Mouse (Mus musculus) pancreas, adult 10 weeks (tissue): Measurements from ENCODE around the gene Olfr1205. TPM values are rescaled to one million over a fixed set of nuclear protein-coding genes. Genes with fewer than 3 reads are reported as not detected.

Experiments
- polyA plus RNA-seq: library from polyadenylated mRNA; stranded (reverse); fragments of 350-450 nt; fragmentation: Illumina TruSeq; extraction: RNeasy Lipid Tissue Mini Kit (QIAGEN cat#74804); gene quantifications from one replicate; pipeline ENCODE4 v1.2.3, GENCODE M21; 2015; ENCODE audit warnings: low read depth, low replicate concordance; ENCODE audit not compliant: insufficient read depth

Olfr1205 gene
- polyA plus RNA-seq, result not detected

GRCm38 (mm10) chr2:88829437-88829836, at the start of gene Olfr1205:
Olfr1205 (plus strand) TSS chr2:88829737.

GRCm38 (mm10) chr2:88792736-88793135, 36.8 kb upstream of the Olfr1205 start, which contains the start of gene Olfr1201:
Olfr1201 (plus strand) TSS chr2:88793036.

DNA sequence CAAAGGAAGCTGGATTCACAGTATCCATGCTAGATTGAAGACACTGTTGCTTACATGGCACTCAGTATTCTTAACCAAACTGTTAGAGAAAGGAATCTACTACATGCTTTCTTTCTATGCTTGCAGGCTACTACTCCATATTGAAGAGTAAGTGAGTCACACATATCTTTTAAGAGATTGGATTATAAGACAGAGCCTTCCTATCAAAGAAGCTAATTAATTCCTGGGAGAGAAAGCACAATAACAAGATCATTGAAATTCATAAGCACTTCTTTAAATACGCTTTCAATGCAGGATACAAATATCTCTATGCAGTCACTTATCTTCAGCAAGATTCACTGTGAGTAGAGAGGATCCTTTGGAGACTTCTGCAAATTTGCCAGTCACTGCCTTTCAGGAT, 15.3 kb upstream of the Olfr1205 start, which contains the start of gene Olfr1202:
Olfr1202 (plus strand) TSS at position 301 of the 400 bp plus-strand sequence.

GRCm38 (mm10) chr2:88848992-88849391, 19.5 kb downstream of the Olfr1205 start, which contains the start of gene Olfr1204:
Olfr1204 (plus strand) TSS chr2:88849292.

DNA sequence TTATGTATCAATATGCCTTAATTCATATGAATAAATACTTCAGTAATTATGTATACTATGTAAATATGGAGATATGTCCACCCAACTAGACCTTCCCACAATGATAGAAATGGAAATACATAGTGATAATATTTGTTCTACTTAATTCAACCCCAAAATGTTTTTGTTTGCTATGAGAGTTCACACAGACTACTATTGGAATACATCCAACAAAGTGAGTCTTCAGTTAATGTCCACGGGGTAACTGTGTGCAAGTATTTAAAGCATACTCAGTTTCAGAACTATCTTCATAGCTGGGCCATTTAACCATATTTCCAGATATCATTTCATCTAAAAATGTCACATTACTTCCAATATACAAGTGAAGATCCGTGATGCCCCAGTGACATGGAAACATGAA, 33.4 kb downstream of the Olfr1205 start, which contains the start of gene Olfr1206:
Olfr1206 (plus strand) TSS at position 301 of the 400 bp plus-strand sequence.

Other genes starting within 250 kb of the Olfr1205 start
- gene Olfr1189, start 243.3 kb upstream of the Olfr1205 start, polyA plus RNA-seq, result not detected
- not detected for gene Olfr1191-ps1, start 189.2 kb upstream of the Olfr1205 start, polyA plus RNA-seq
- not detected for gene Olfr1192-ps1, start 181.2 kb upstream of the Olfr1205 start, polyA plus RNA-seq
- not detected for gene Olfr1193, start 154.1 kb upstream of the Olfr1205 start, polyA plus RNA-seq
- gene Olfr1195, start 140.6 kb upstream of the Olfr1205 start, polyA plus RNA-seq, result not detected
- not detected for gene Olfr1196, start 125.1 kb upstream of the Olfr1205 start, polyA plus RNA-seq
- gene Olfr1197, start 97.4 kb upstream of the Olfr1205 start, polyA plus RNA-seq, result not detected
- gene Olfr1198, start 78.4 kb upstream of the Olfr1205 start, polyA plus RNA-seq, result not detected
- gene Olfr1199, start 69.3 kb upstream of the Olfr1205 start, polyA plus RNA-seq, result not detected
- gene Olfr1200, start 59.2 kb upstream of the Olfr1205 start, polyA plus RNA-seq, result not detected
- gene Olfr1201, start 36.7 kb upstream of the Olfr1205 start, polyA plus RNA-seq, result not detected
- not detected for gene Olfr1202, start 15.2 kb upstream of the Olfr1205 start, polyA plus RNA-seq
- not detected for gene Olfr1204, start 19.6 kb downstream of the Olfr1205 start, polyA plus RNA-seq
- gene Olfr1206, start 33.5 kb downstream of the Olfr1205 start, polyA plus RNA-seq, result not detected
- gene Olfr1208, start 72.6 kb downstream of the Olfr1205 start, polyA plus RNA-seq, result not detected
- gene Olfr1209, start 85.4 kb downstream of the Olfr1205 start, polyA plus RNA-seq, result not detected
- gene Olfr1211, start 108.4 kb downstream of the Olfr1205 start, polyA plus RNA-seq, result not detected
- not detected for gene Olfr1212, start 124.2 kb downstream of the Olfr1205 start, polyA plus RNA-seq
- not detected for gene Gm13762, start 150.5 kb downstream of the Olfr1205 start, polyA plus RNA-seq
- gene Olfr1214, start 162.9 kb downstream of the Olfr1205 start, polyA plus RNA-seq, result not detected
- gene Olfr1215, start 177.2 kb downstream of the Olfr1205 start, polyA plus RNA-seq, result not detected
- gene Olfr1216, start 188.6 kb downstream of the Olfr1205 start, polyA plus RNA-seq, result not detected
- not detected for gene Olfr1217, start 202.3 kb downstream of the Olfr1205 start, polyA plus RNA-seq
- not detected for gene Olfr1218, start 231.4 kb downstream of the Olfr1205 start, polyA plus RNA-seq